Mouse (Mus musculus) liver, postnatal 0 days (tissue): Measurements from ENCODE around the gene Apob.

Experiments
- CTCF ChIP-seq: sonication (generic); IDR thresholded peaks from 2 replicates; pipeline ENCODE4 v1.5.1; 2016; ENCODE audit warnings: antibody characterized with exemption, low read depth
- EP300 ChIP-seq: IDR thresholded peaks from 2 replicates; pipeline ENCODE4 v1.6.1; 2016; ENCODE audit warnings: antibody characterized with exemption, low read depth, mild to moderate bottlenecking

DNA sequence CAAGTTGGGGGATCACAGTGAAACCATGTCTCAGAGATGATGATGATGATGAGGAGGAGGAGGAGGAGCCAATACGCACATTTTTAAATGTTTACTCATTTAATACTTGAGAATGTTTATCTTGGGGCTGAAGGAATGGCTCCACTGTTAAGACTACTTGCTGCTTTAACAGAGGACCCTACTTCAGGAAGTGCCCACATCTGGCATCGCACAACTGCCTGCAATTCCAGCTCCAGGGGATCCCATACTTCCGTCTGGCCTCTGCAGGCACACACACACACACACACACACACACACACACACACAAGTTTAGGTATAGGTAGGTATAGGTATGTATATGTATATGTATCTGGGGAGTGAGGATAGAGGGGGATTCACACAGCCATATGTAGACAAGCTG lies 6.6 kb upstream of the Apob start:
- TF ChIP-seq CTCF (no peak), EP300 (no peak)
